ENCODE assay signal across 8 mouse cellular contexts in the genomic region with DNA sequence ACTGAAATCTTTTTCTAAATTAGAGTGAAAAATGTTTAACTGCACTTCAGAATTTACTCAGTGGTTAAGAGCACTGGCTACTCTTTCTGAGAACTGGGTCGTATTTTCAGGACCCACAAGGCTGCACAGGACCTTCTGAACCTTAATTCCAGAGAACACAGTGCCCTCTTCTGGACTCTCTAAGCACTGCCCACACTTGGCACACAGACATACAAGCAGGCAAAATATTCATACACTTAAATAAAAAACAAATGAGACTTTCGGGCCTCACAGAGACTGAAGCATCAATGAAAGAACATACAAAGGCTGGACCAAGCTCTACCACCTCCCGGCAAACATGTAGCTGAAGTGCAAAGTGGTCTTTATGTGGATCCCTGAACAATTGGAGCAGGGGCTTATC.
DNase-seq lines count a peak whose midpoint lies in the region; ATAC-seq and TF ChIP-seq lines count a peak whose summit lies in the region.

No protein-coding gene starts in this region.

- intact Hi-C loops in heart, adult 2 months (cut with DNase I), result no loop called here

- H3K36me3 ChIP-seq in heart, adult 2 months (ENCODE audit: control insufficient read depth, insufficient read depth, low read length), result no peaks in the 10 kb centered on the region
- H3K36me3 ChIP-seq in heart, embryonic 11.5 days (ENCODE audit: control insufficient read depth, insufficient read depth, low read length), result no peaks in the 10 kb centered on the region
- H3K36me3 ChIP-seq in forebrain, embryonic 14.5 days (ENCODE audit: control insufficient read depth, insufficient read depth, low read length), result no peaks in the 10 kb centered on the region

- no peak for ATAC-seq in heart, embryonic 11.5 days (replicated peaks; ENCODE audit: insufficient number of reproducible peaks, low FRiP score, low TSS enrichment)
- ATAC-seq in forebrain, embryonic 14.5 days, result peak; percentile 52; the same call in 1 of the 2 replicates
- ATAC-seq in CD4-positive, CD25-positive, alpha-beta regulatory T cell, adult 4 months, result no peak
- ATAC-seq in inflammation-experienced regulatory T-cells, adult 6 months, result no peak

- no peaks in the 10 kb centered on the region for H3K27me3 ChIP-seq in heart, adult 2 months (ENCODE audit: control insufficient read depth, insufficient read depth, low read length)
- H3K27me3 ChIP-seq in heart, embryonic 11.5 days (ENCODE audit: control insufficient read depth, insufficient read depth, low read length), result no peaks in the 10 kb centered on the region
- no peaks in the 10 kb centered on the region for H3K27me3 ChIP-seq in forebrain, embryonic 14.5 days (replicated peaks; ENCODE audit: control insufficient read depth, insufficient read depth, low read length)

- no peaks in the 10 kb centered on the region for H3K79me2 ChIP-seq in heart, adult 2 months (replicated peaks; ENCODE audit: control insufficient read depth, insufficient read depth, low read length)

- H3K9me3 ChIP-seq in heart, embryonic 11.5 days (replicated peaks; ENCODE audit: control insufficient read depth, low read length), result no peaks in the 10 kb centered on the region
- no peaks in the 10 kb centered on the region for H3K9me3 ChIP-seq in forebrain, embryonic 14.5 days (replicated peaks; ENCODE audit: control insufficient read depth, low read length)

- H3K4me2 ChIP-seq in heart, embryonic 11.5 days, result no peak overlapping the region
- H3K4me2 ChIP-seq in forebrain, embryonic 14.5 days (ENCODE audit: low read length), result no peak overlapping the region

- TF ChIP-seq EP300 in heart, adult 2 months (IDR thresholded peaks at IDR 0.05; ENCODE audit: insufficient read depth, low read depth, low read length), result no peak

- 31% methylated on average over 3 of the region's 3 CpGs for WGBS in heart, adult 2 months
- 35% methylated on average over 3 of the region's 3 CpGs for WGBS in heart, embryonic 11.5 days (ENCODE audit: insufficient replicate concordance)
- WGBS in forebrain, embryonic 14.5 days, result 38% methylated on average over 3 of the region's 3 CpGs

- no peak overlapping the region for H3K4me3 ChIP-seq in heart, adult 2 months
- H3K4me3 ChIP-seq in heart, embryonic 11.5 days (ENCODE audit: low read depth, low read length), result no peak overlapping the region
- H3K4me3 ChIP-seq in forebrain, embryonic 14.5 days (ENCODE audit: low read depth, low read length), result no peak overlapping the region

- no peak for TF ChIP-seq POLR2A in heart, adult 2 months (IDR thresholded peaks at IDR 0.05; ENCODE audit: insufficient read depth, low read depth, low read length)

- H3K27ac ChIP-seq in heart, adult 2 months, result no peak overlapping the region
- H3K27ac ChIP-seq in heart, embryonic 11.5 days (ENCODE audit: low read depth, low read length), result no peak overlapping the region
- H3K27ac ChIP-seq in forebrain, embryonic 14.5 days (ENCODE audit: low read depth, low read length), result no peak overlapping the region

- H3K4me1 ChIP-seq in heart, adult 2 months (ENCODE audit: control insufficient read depth, insufficient read depth, low read length), result no peaks in the 10 kb centered on the region
- H3K4me1 ChIP-seq in heart, embryonic 11.5 days (ENCODE audit: control insufficient read depth, insufficient read depth, low read length), result no peaks in the 10 kb centered on the region
- no peaks in the 10 kb centered on the region for H3K4me1 ChIP-seq in forebrain, embryonic 14.5 days (ENCODE audit: control insufficient read depth, insufficient read depth, low read length)

- no peak overlapping the region for H3K9ac ChIP-seq in heart, adult 2 months (ENCODE audit: low read depth, low read length)
- no peak overlapping the region for H3K9ac ChIP-seq in heart, embryonic 11.5 days (ENCODE audit: low read depth, low read length)
- H3K9ac ChIP-seq in forebrain, embryonic 14.5 days (ENCODE audit: low read length), result no peak overlapping the region

- DNase-seq in heart, adult 2 months, result no peak
- peak; percentile 31 for DNase-seq in right cerebral cortex, adult 2 months (ENCODE audit: low spot score in 2 of 2)
- no peak for DNase-seq in right cerebral cortex, postnatal 36 days (ENCODE audit: low spot score in 2 of 2)
- DNase-seq in forebrain, embryonic 14.5 days (ENCODE audit: low spot score), result peak; percentile 59
- DNase-seq in lung, postnatal 14 days, result peak; percentile 12

- peak; percentile 62 for TF ChIP-seq CTCF in heart, adult 2 months (IDR thresholded peaks at IDR 0.05)

Comparison
In these comparisons a context has a peak if more than half of its experiments do, and no peak if none do; other contexts are left out.
1. DNase-seq: peak in right cerebral cortex, adult 2 months (2 of 2), forebrain, embryonic 14.5 days (single experiment) and lung, postnatal 14 days (single experiment); none in heart, adult 2 months (0 of 2) and right cerebral cortex, postnatal 36 days (0 of 2).